Mouse (Mus musculus): ENCODE measurements around the gene Kcnn1. TPM values are rescaled to one million over a fixed set of nuclear protein-coding genes. Genes with fewer than 3 reads are reported as not detected.

The Kcnn1 gene
- polyA plus RNA-seq, 1 experiment from 2014 or later: 4.1 TPM

DNA sequence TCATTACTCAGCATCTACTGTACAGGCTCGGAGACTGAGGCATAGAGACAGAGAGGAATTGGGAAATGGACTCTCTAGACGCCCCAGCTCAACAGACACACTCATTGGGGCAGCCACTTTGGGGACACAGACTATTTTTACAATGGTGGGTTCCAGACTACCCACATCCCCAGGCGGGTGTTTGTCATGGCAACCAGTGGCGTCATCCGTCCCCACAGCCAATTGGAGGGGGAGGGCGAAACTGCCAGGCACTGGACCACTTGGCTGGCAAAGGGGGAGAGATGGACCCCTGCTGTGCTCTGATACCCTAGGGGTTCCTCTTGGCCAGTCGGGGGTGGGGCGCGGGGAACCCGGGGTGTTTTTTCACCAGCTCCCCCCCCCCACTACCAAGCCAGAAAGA, 62.4 kb downstream of the Kcnn1 start:
- Histone ChIP-seq H3K27me3 (ENCODE audit: control insufficient read depth, insufficient read depth, low read length) (peaks cover 36% of the 10 kb centered on the region), H3K4me3 (ENCODE audit: low read length) (no peak overlapping the region)
- WGBS: 55% methylated on average over 10 of the region's 10 CpGs

GRCm38 (mm10) chr8:70798281-70798680, 64.8 kb downstream of the Kcnn1 start:
- 15% methylated on average over 15 of the region's 15 CpGs for WGBS
- peak overlapping the region; percentile 67; the same call in 1 of the 2 replicates for H3K9ac ChIP-seq (ENCODE audit: low read length)
- H3K4me1 ChIP-seq (ENCODE audit: control insufficient read depth, insufficient read depth, low read length): peaks cover 11% of the 10 kb centered on the region
- peaks cover 30% of the 10 kb centered on the region for H3K27me3 ChIP-seq (ENCODE audit: control insufficient read depth, insufficient read depth, low read length)
- H3K27ac ChIP-seq (ENCODE audit: low read length): no peak overlapping the region
- H3K4me3 ChIP-seq (ENCODE audit: low read length): peak overlapping the region; percentile 63; the same call in 1 of the 2 replicates
- H3K36me3 ChIP-seq (ENCODE audit: control insufficient read depth, insufficient read depth): no peaks in the 10 kb centered on the region
- no peak for ATAC-seq (replicated peaks; ENCODE audit: extremely low read depth, insufficient read depth, low FRiP score)
- H3K4me2 ChIP-seq (ENCODE audit: low read depth, low read length): peak overlapping the region; percentile 82
- no peaks in the 10 kb centered on the region for H3K9me3 ChIP-seq (replicated peaks; ENCODE audit: control insufficient read depth, low read length)

More for the DNA sequence above, 62.4 kb downstream of the Kcnn1 start:
- ATAC-seq (replicated peaks; ENCODE audit: extremely low read depth, insufficient read depth, low FRiP score): no peak
- Histone ChIP-seq H3K4me2 (ENCODE audit: low read depth, low read length) (no peak overlapping the region), H3K9ac (ENCODE audit: low read length) (no peak overlapping the region), H3K9me3 (replicated peaks; ENCODE audit: control insufficient read depth, low read length) (no peaks in the 10 kb centered on the region), H3K4me1 (ENCODE audit: control insufficient read depth, insufficient read depth, low read length) (peaks cover 22% of the 10 kb centered on the region), H3K27ac (ENCODE audit: low read length) (no peak overlapping the region), H3K36me3 (ENCODE audit: control insufficient read depth, insufficient read depth) (no peaks in the 10 kb centered on the region)

DNA sequence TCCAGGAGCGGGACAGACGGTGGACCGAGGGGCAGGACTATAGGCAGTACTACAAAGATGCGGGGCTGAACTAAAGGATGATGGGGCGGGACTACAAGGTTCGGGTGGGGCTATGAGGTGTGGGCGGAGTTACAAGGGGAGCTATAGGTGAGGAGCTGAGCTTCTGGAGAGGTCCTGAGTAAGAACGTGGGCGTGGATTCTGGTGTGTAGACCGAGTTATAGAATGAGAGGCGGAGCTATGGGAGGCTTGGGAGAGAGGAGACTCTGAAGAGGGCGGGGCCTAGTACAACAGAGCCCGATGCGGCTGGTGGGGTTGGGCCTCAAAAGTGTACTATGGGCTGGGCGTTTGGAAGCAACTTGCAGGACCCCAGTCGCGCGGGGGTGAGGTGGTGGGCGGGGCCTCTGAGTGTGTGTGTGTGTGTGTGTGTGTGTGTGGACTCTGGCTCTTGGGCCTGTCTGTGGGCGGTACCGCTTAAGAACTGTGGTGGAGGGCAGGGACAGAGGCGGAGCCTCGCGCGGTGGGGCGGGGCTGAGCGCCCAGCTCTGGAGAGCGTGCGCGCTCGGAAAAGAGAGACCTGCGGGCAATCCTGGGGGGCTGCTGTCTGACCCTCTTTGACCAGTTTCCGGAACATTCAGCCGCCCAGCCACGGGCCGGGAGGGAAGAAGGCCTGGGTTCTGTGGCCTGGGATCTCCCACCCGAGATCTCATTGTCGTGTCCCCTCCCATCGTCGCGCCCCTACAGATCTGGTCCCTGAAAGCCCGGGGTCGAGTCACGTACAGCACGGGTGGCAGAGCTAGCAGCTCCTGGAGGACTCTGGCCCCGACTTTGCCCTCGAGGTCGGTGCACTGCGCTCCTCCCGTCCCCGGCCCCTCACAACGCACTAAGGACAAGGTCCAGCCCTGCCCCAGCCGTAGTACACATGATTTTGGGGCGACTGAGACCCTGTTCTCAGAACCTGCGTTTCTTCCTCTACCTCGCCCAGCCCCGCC, 65.7 kb downstream of the Kcnn1 start:
- Histone ChIP-seq H3K27ac (ENCODE audit: low read length) (0 out of 2 replicates have a peak overlapping the region, but pooled peaks have one; percentile 35), H3K36me3 (ENCODE audit: control insufficient read depth, insufficient read depth) (no peaks in the 10 kb centered on the region), H3K9ac (ENCODE audit: low read length) (peak overlapping the region; percentile 67), H3K9me3 (replicated peaks; ENCODE audit: control insufficient read depth, low read length) (no peaks in the 10 kb centered on the region), H3K27me3 (ENCODE audit: control insufficient read depth, insufficient read depth, low read length) (peaks cover 29% of the 10 kb centered on the region), H3K4me2 (ENCODE audit: low read depth, low read length) (peak overlapping the region; percentile 82), H3K4me3 (ENCODE audit: low read length) (peak overlapping the region; percentile 63), H3K4me1 (ENCODE audit: control insufficient read depth, insufficient read depth, low read length) (peaks cover 16% of the 10 kb centered on the region)
- ATAC-seq (replicated peaks; ENCODE audit: extremely low read depth, insufficient read depth, low FRiP score): peak; percentile 77
- WGBS: under 1% methylated on average over 57 of the region's 57 CpGs

DNA sequence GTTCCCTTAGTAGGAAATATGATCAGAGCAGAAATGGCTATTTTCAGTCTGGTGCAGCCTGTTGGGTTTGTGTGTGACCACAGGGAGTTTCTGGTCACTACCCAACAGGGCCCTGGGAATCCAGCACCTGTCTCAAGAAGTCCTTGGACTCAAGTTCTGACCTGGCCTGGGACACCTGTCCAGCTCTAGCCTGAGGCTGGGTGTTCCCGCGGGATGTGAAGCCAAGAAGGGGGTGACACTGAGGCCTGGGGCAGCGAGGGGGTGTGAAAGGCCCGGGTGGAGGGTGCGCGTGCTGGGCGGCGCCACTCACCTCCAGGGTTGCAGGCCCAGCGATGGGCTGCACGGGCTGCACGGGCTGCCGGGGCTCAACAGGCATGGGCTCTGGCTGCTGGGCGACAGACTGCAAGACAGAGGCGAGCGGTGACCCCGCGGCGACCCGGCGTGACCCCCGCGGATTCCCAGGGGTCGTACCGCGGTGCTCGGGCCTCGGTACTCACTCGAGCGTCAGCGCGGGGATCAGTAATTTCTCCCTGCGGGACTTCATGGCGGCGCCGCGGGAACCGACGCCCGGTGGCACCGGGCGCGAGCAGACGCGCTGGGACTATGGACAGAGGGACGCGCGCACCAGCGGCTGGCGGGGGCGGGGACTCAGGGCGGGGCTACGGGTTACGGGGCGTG, 66.5 kb downstream of the Kcnn1 start:
- peak overlapping the region; percentile 69 for H3K9ac ChIP-seq (ENCODE audit: low read length)
- peaks cover 28% of the 10 kb centered on the region for H3K27me3 ChIP-seq (ENCODE audit: control insufficient read depth, insufficient read depth, low read length)
- H3K36me3 ChIP-seq (ENCODE audit: control insufficient read depth, insufficient read depth): no peaks in the 10 kb centered on the region
- no peaks in the 10 kb centered on the region for H3K9me3 ChIP-seq (replicated peaks; ENCODE audit: control insufficient read depth, low read length)
- no peak overlapping the region for H3K27ac ChIP-seq (ENCODE audit: low read length)
- WGBS: 3% methylated on average over 54 of the region's 54 CpGs
- peak overlapping the region; percentile 63 for H3K4me3 ChIP-seq (ENCODE audit: low read length)
- no peak for ATAC-seq (replicated peaks; ENCODE audit: extremely low read depth, insufficient read depth, low FRiP score)
- H3K4me2 ChIP-seq (ENCODE audit: low read depth, low read length): peak overlapping the region; percentile 82
- peaks cover 20% of the 10 kb centered on the region for H3K4me1 ChIP-seq (ENCODE audit: control insufficient read depth, insufficient read depth, low read length)

GRCm38 (mm10) chr8:70795370-70795769, 67.7 kb downstream of the Kcnn1 start:
- WGBS: 84% methylated on average over 2 of the region's 2 CpGs
- H3K27me3 ChIP-seq (ENCODE audit: control insufficient read depth, insufficient read depth, low read length): peaks cover 24% of the 10 kb centered on the region
- no peak overlapping the region for H3K4me3 ChIP-seq (ENCODE audit: low read length)
- H3K9ac ChIP-seq (ENCODE audit: low read length): no peak overlapping the region
- no peak overlapping the region for H3K27ac ChIP-seq (ENCODE audit: low read length)
- no peaks in the 10 kb centered on the region for H3K9me3 ChIP-seq (replicated peaks; ENCODE audit: control insufficient read depth, low read length)
- no peak overlapping the region for H3K4me2 ChIP-seq (ENCODE audit: low read depth, low read length)
- peaks cover 29% of the 10 kb centered on the region for H3K4me1 ChIP-seq (ENCODE audit: control insufficient read depth, insufficient read depth, low read length)
- ATAC-seq (replicated peaks; ENCODE audit: extremely low read depth, insufficient read depth, low FRiP score): no peak
- no peaks in the 10 kb centered on the region for H3K36me3 ChIP-seq (ENCODE audit: control insufficient read depth, insufficient read depth)

DNA sequence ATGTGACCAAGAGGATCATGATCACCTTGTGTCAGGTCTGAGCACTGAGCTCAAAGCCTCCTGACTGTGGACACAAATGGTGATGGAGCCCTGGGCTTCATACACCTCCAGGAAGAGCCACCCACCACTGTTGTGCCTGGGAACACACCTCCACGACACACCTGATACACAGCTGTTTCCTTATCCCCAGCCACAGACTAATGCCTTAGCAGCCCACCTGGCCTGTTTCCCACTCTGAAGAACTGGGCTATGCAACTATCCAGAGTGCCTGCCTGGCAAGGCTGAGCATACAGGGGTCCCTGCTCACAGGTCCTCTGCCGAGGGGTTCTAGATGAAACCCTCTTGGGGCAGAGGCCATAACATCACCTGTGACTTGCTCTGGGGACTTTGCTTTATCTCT, 68.8 kb downstream of the Kcnn1 start:
- peaks cover 29% of the 10 kb centered on the region for H3K4me1 ChIP-seq (ENCODE audit: control insufficient read depth, insufficient read depth, low read length)
- no peaks in the 10 kb centered on the region for H3K9me3 ChIP-seq (replicated peaks; ENCODE audit: control insufficient read depth, low read length)
- no peak overlapping the region for H3K27ac ChIP-seq (ENCODE audit: low read length)
- no peak for ATAC-seq (replicated peaks; ENCODE audit: extremely low read depth, insufficient read depth, low FRiP score)
- H3K4me2 ChIP-seq (ENCODE audit: low read depth, low read length): no peak overlapping the region
- WGBS: 80% methylated on average over 2 of the region's 2 CpGs
- no peaks in the 10 kb centered on the region for H3K36me3 ChIP-seq (ENCODE audit: control insufficient read depth, insufficient read depth)
- no peak overlapping the region for H3K4me3 ChIP-seq (ENCODE audit: low read length)
- no peak overlapping the region for H3K9ac ChIP-seq (ENCODE audit: low read length)
- peaks cover 13% of the 10 kb centered on the region for H3K27me3 ChIP-seq (ENCODE audit: control insufficient read depth, insufficient read depth, low read length)

DNA sequence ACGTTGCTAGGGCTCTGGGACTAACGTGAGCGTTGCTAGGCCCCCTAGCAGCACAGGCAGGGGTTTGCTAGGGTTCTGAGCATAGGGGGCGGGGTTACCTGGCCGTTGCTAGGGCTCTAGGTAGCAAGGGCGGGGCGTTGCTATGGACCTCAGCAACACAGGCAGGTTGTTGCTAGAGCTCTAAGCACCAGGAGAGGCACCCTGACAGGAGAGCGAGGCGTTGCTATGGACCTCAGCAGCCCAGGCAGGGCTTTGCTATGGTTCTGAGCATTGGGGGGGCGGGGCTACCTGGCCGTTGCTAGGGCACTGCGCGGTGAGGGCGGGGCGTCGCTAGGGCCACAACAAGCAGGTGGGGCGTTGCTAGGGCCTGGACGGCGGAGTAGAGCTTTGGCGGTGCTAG, 70.4 kb downstream of the Kcnn1 start:
- ATAC-seq (replicated peaks; ENCODE audit: extremely low read depth, insufficient read depth, low FRiP score): peak; percentile 2; the same call in 1 of the 2 replicates
- H3K36me3 ChIP-seq (ENCODE audit: control insufficient read depth, insufficient read depth): 0 out of 2 replicates have a peak, but pooled peaks cover 2% of the 10 kb centered on the region

More for the DNA sequence above, 70.4 kb downstream of the Kcnn1 start:
- Histone ChIP-seq H3K4me3 (ENCODE audit: low read length) (peak overlapping the region; percentile 72), H3K4me1 (ENCODE audit: control insufficient read depth, insufficient read depth, low read length) (peaks cover 28% of the 10 kb centered on the region), H3K9me3 (replicated peaks; ENCODE audit: control insufficient read depth, low read length) (no peaks in the 10 kb centered on the region), H3K27ac (ENCODE audit: low read length) (no peak overlapping the region), H3K9ac (ENCODE audit: low read length) (peak overlapping the region; percentile 88), H3K4me2 (ENCODE audit: low read depth, low read length) (peak overlapping the region; percentile 93), H3K27me3 (ENCODE audit: control insufficient read depth, insufficient read depth, low read length) (no peaks in the 10 kb centered on the region; the same call in 1 of the 2 replicates)
- 0% methylated on average over 20 of the region's 20 CpGs for WGBS
